Comparison of ENCODE assay signal across 25 mouse cellular contexts in the genomic region with DNA sequence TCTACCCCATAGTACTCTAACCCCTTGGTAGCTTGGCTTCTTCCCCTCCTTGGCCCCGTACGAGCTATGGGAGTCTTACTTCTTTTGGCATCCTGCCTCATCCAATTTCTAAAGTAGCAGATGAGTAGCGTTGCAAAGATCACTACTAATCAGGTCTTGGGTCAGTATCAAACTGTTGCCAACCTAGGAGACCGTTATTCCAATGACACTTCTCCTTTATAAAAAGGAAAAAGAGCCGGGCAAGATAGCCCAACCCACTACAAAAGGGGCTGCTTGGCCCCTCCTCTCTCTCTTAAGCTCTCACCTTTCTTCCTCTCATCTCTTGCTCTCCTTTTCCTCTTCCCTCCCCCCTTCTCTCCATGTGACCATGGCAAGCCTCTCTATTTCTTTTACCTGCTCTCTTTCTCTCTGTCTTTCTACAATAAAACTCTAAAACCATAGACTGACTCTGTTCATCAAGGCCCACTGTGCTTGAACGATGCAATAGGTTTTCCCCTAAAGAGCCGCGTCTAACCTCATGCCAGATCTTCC. TPM values are rescaled to one million over a fixed set of nuclear protein-coding genes. Genes with fewer than 3 reads are reported as not detected.
DNase-seq lines count a peak whose midpoint lies in the region; ATAC-seq and TF ChIP-seq lines count a peak whose summit lies in the region.
"Had no signal": no experiment of that assay in that cellular context is flagged by ENCODE, and none has a peak within 500 bp of the region (broad histone marks: within the 10 kb centered on the region; RNA-seq: fewer than 3 reads in every experiment).

No protein-coding gene starts in this region.

- 0 out of 2 replicates have a peak overlapping the region, but pooled peaks have one; percentile 25 for H3K27ac ChIP-seq in forebrain, embryonic 10.5 days
- no peak overlapping the region for H3K27ac ChIP-seq in forebrain, postnatal 0 days (ENCODE audit: low read depth, low read length)
- H3K27ac ChIP-seq in midbrain, embryonic 11.5 days (ENCODE audit: low read depth, low read length) = no peak overlapping the region
- no peak overlapping the region for H3K27ac ChIP-seq in midbrain, embryonic 10.5 days (replicated peaks)
- H3K27ac ChIP-seq in liver, embryonic 14.5 days = peak overlapping the region; percentile 49
- H3K27ac ChIP-seq in liver, postnatal 0 days (ENCODE audit: low read depth) = peak overlapping the region; percentile 0; the same call in 1 of the 2 replicates
- H3K27ac ChIP-seq: forebrain, embryonic 12.5 days; forebrain, embryonic 15.5 days; gastrocnemius, adult 2 months; heart, adult 2 months; hindbrain, embryonic 10.5 days; hindbrain, embryonic 13.5 days; intestine, embryonic 15.5 days had no signal

- H3K36me3 ChIP-seq in forebrain, embryonic 10.5 days (replicated peaks) = no peaks in the 10 kb centered on the region
- no peaks in the 10 kb centered on the region for H3K36me3 ChIP-seq in forebrain, postnatal 0 days (ENCODE audit: insufficient read depth)
- no peaks in the 10 kb centered on the region for H3K36me3 ChIP-seq in midbrain, embryonic 11.5 days (ENCODE audit: control insufficient read depth, insufficient read depth, low read length)
- no peaks in the 10 kb centered on the region for H3K36me3 ChIP-seq in midbrain, embryonic 10.5 days
- no peaks in the 10 kb centered on the region for H3K36me3 ChIP-seq in liver, embryonic 14.5 days (replicated peaks; ENCODE audit: control insufficient read depth, insufficient read depth, low read depth)
- no peaks in the 10 kb centered on the region for H3K36me3 ChIP-seq in liver, postnatal 0 days (replicated peaks; ENCODE audit: insufficient read depth, low read length)
- H3K36me3 ChIP-seq: forebrain, embryonic 12.5 days; forebrain, embryonic 15.5 days; hindbrain, embryonic 10.5 days; hindbrain, embryonic 13.5 days; intestine, embryonic 15.5 days had no signal

- no peaks in the 10 kb centered on the region for H3K27me3 ChIP-seq in forebrain, embryonic 10.5 days (ENCODE audit: poor library complexity, severe bottlenecking)
- no peaks in the 10 kb centered on the region for H3K27me3 ChIP-seq in forebrain, postnatal 0 days (ENCODE audit: insufficient read depth, low read length)
- no peaks in the 10 kb centered on the region for H3K27me3 ChIP-seq in midbrain, embryonic 11.5 days (ENCODE audit: control insufficient read depth, insufficient read depth, low read length)
- H3K27me3 ChIP-seq in midbrain, embryonic 10.5 days (ENCODE audit: low read depth, poor library complexity, severe bottlenecking) = no peaks in the 10 kb centered on the region
- no peaks in the 10 kb centered on the region for H3K27me3 ChIP-seq in liver, embryonic 14.5 days (ENCODE audit: control insufficient read depth, insufficient read depth, low read length)
- H3K27me3 ChIP-seq in liver, postnatal 0 days (ENCODE audit: insufficient read depth, low read length) = no peaks in the 10 kb centered on the region
- H3K27me3 ChIP-seq: forebrain, embryonic 12.5 days; forebrain, embryonic 15.5 days; hindbrain, embryonic 13.5 days; intestine, embryonic 15.5 days had no signal

- H3K9ac ChIP-seq in forebrain, postnatal 0 days = no peak overlapping the region
- no peak overlapping the region for H3K9ac ChIP-seq in midbrain, embryonic 11.5 days (ENCODE audit: low read length)
- H3K9ac ChIP-seq in liver, embryonic 14.5 days (replicated peaks) = 0 out of 2 replicates have a peak overlapping the region, but pooled peaks have one; percentile 13
- H3K9ac ChIP-seq in liver, postnatal 0 days (replicated peaks) = no peak overlapping the region
- H3K9ac ChIP-seq: forebrain, embryonic 12.5 days; forebrain, embryonic 15.5 days; hindbrain, embryonic 13.5 days; intestine, embryonic 15.5 days had no signal

- TF ChIP-seq CTCF in forebrain, postnatal 0 days (IDR thresholded peaks at IDR 0.05; ENCODE audit: low read depth) = no peak
- TF ChIP-seq CTCF in liver, embryonic 14.5 days (IDR thresholded peaks at IDR 0.05; ENCODE audit: low read depth) = no peak
- TF ChIP-seq CTCF in liver, postnatal 0 days (IDR thresholded peaks at IDR 0.05; ENCODE audit: low read depth) = no peak

- 82% methylated on average over 8 of the region's 8 CpGs for WGBS in forebrain, embryonic 10.5 days
- 74% methylated on average over 8 of the region's 8 CpGs for WGBS in forebrain, postnatal 0 days
- WGBS in midbrain, embryonic 11.5 days = 81% methylated on average over 8 of the region's 8 CpGs
- WGBS in midbrain, embryonic 10.5 days = 89% methylated on average over 8 of the region's 8 CpGs
- WGBS in liver, embryonic 14.5 days (ENCODE audit: insufficient replicate concordance) = 58% methylated on average over 8 of the region's 8 CpGs
- 67% methylated on average over 8 of the region's 8 CpGs for WGBS in liver, postnatal 0 days (ENCODE audit: insufficient replicate concordance)

- peaks cover 12% of the 10 kb centered on the region for H3K9me3 ChIP-seq in forebrain, embryonic 10.5 days
- H3K9me3 ChIP-seq in forebrain, postnatal 0 days (ENCODE audit: low read length) = no peaks in the 10 kb centered on the region
- no peaks in the 10 kb centered on the region for H3K9me3 ChIP-seq in midbrain, embryonic 11.5 days (ENCODE audit: control insufficient read depth, low read length)
- peaks cover 10% of the 10 kb centered on the region; the same call in 1 of the 2 replicates for H3K9me3 ChIP-seq in midbrain, embryonic 10.5 days (replicated peaks)
- H3K9me3 ChIP-seq in liver, embryonic 14.5 days (ENCODE audit: control insufficient read depth, low read length) = peaks cover 5% of the 10 kb centered on the region; the same call in 1 of the 2 replicates
- peaks cover 5% of the 10 kb centered on the region; the same call in 1 of the 2 replicates for H3K9me3 ChIP-seq in liver, postnatal 0 days (ENCODE audit: low read length)
- H3K9me3 ChIP-seq: forebrain, embryonic 15.5 days; hindbrain, embryonic 13.5 days; intestine, embryonic 15.5 days had no signal

- TF ChIP-seq EP300 in liver, embryonic 14.5 days (IDR thresholded peaks at IDR 0.05; ENCODE audit: low read depth) = no peak
- TF ChIP-seq EP300 in liver, postnatal 0 days (IDR thresholded peaks at IDR 0.05; ENCODE audit: low read depth) = no peak

- DNase-seq in forebrain, embryonic 10.5 days (ENCODE audit: extremely low spot score, low spot score) = no peak
- DNase-seq in forebrain, postnatal 0 days = no peak
- peak; percentile 10 for DNase-seq in midbrain, embryonic 11.5 days (ENCODE audit: low spot score, missing footprints)
- no peak for DNase-seq in midbrain, embryonic 10.5 days (ENCODE audit: low spot score)
- no peak for DNase-seq in liver, embryonic 14.5 days (ENCODE audit: low read depth in 3 of 3, low spot score in 3 of 3)
- DNase-seq in liver, postnatal 0 days = no peak
- no peak for DNase-seq in embryo, embryonic 10 days (ENCODE audit: low spot score)
- no peak for DNase-seq in heart, adult 8-10 months (ENCODE audit: low spot score)
- DNase-seq: adrenal gland, adult 2 months; adrenal gland, postnatal 14 days; cerebellum, adult 11 months; cerebellum, adult 2 months; cerebellum, adult 9-11 months; cerebellum, postnatal 25 days; gastrocnemius, adult 2 months; gastrocnemius, postnatal 14 days; heart, adult 2 months; heart, postnatal 36 days had no signal

- peaks cover 4% of the 10 kb centered on the region; the same call in 1 of the 2 replicates for H3K4me1 ChIP-seq in forebrain, embryonic 10.5 days
- H3K4me1 ChIP-seq in forebrain, postnatal 0 days (ENCODE audit: insufficient read depth) = no peaks in the 10 kb centered on the region
- H3K4me1 ChIP-seq in midbrain, embryonic 11.5 days (ENCODE audit: control insufficient read depth, insufficient read depth, low read length) = no peaks in the 10 kb centered on the region
- peaks cover 3% of the 10 kb centered on the region; the same call in 1 of the 2 replicates for H3K4me1 ChIP-seq in midbrain, embryonic 10.5 days
- peaks cover 23 to 30% of the 10 kb centered on the region in 2 experiments for H3K4me1 ChIP-seq in liver, embryonic 14.5 days (replicated peaks; ENCODE audit: control insufficient read depth in 2 of 2, insufficient read depth in 2 of 2, low read length in 1 of 2)
- peaks cover 13% of the 10 kb centered on the region for H3K4me1 ChIP-seq in liver, postnatal 0 days (ENCODE audit: insufficient read depth)
- H3K4me1 ChIP-seq: forebrain, embryonic 12.5 days; forebrain, embryonic 15.5 days; hindbrain, embryonic 13.5 days; intestine, embryonic 15.5 days had no signal

- H3K4me2 ChIP-seq in forebrain, postnatal 0 days (ENCODE audit: low read depth) = no peak overlapping the region
- H3K4me2 ChIP-seq in midbrain, embryonic 11.5 days = no peak overlapping the region
- peak overlapping the region; percentile 51 for H3K4me2 ChIP-seq in liver, embryonic 14.5 days (ENCODE audit: low read depth)
- no peak overlapping the region for H3K4me2 ChIP-seq in liver, postnatal 0 days (ENCODE audit: low read depth, low read length)
- H3K4me2 ChIP-seq: forebrain, embryonic 12.5 days; forebrain, embryonic 15.5 days; hindbrain, embryonic 13.5 days; intestine, embryonic 15.5 days had no signal

- H3K4me3 ChIP-seq in forebrain, embryonic 10.5 days = no peak overlapping the region
- no peak overlapping the region for H3K4me3 ChIP-seq in forebrain, postnatal 0 days (ENCODE audit: low read depth, low read length)
- H3K4me3 ChIP-seq in midbrain, embryonic 11.5 days (ENCODE audit: low read depth, low read length) = no peak overlapping the region
- H3K4me3 ChIP-seq in midbrain, embryonic 10.5 days = no peak overlapping the region
- no peak overlapping the region for H3K4me3 ChIP-seq in liver, embryonic 14.5 days (ENCODE audit: insufficient read depth in 1 of 2, low read depth in 2 of 2, low read length in 2 of 2)
- no peak overlapping the region for H3K4me3 ChIP-seq in liver, postnatal 0 days (ENCODE audit: low read depth, low read length)
- H3K4me3 ChIP-seq: forebrain, embryonic 12.5 days; forebrain, embryonic 15.5 days; gastrocnemius, adult 2 months; heart, adult 2 months; hindbrain, embryonic 10.5 days; hindbrain, embryonic 13.5 days; intestine, embryonic 15.5 days had no signal

- no peak for ATAC-seq in forebrain, postnatal 0 days
- no peak for ATAC-seq in midbrain, embryonic 11.5 days (ENCODE audit: low FRiP score)
- ATAC-seq in liver, embryonic 14.5 days (ENCODE audit: insufficient read depth) = peak; percentile 26; the same call in 1 of the 2 replicates
- ATAC-seq in liver, postnatal 0 days = no peak
- ATAC-seq: forebrain, embryonic 15.5 days; hindbrain, embryonic 16.5 days; intestine, embryonic 15.5 days; Patski had no signal

RNA-seq across cellular contexts. Expression of a gene that starts 6.3 kb away (rescaled TPM):
- 49.7 and 50.9 TPM in 2 replicates for polyA plus RNA-seq in forebrain, embryonic 10.5 days (2016; fragmentation: Nextera tagmentation; extraction: Ambion mirVana)
- total RNA-seq in forebrain, postnatal 0 days (2014; rRNA removed) = 3.9 and 6.0 TPM in 2 replicates
- polyA plus RNA-seq in forebrain, postnatal 0 days (2015; fragmentation: Nextera tagmentation; extraction: Ambion mirVana) = 3.1 and 3.2 TPM in 2 replicates
- 36.6 and 38.8 TPM in 2 replicates for polyA plus RNA-seq in midbrain, embryonic 11.5 days (2014; fragmentation: Nextera tagmentation; extraction: Ambion mirVana)
- polyA plus RNA-seq in midbrain, embryonic 10.5 days (2016; fragmentation: Nextera tagmentation; extraction: Ambion mirVana) = 38.1 and 39.5 TPM in 2 replicates
- polyA plus RNA-seq in liver, embryonic 14.5 days (2012; rRNA removed) = 16.8 and 21.8 TPM in 2 replicates
- 29.5 and 30.0 TPM in 2 replicates for polyA plus RNA-seq in liver, embryonic 14.5 days (2014; fragmentation: Nextera tagmentation; extraction: Ambion mirVana)
- 10.5 and 12.9 TPM in 2 replicates for polyA plus RNA-seq in liver, postnatal 0 days (2015; fragmentation: Nextera tagmentation; extraction: Ambion mirVana)
- total RNA-seq in heart, adult 8-10 months (2022) = 1 to 10 TPM; 1.6 to 2.6 (median 2.0) TPM

RNA-seq across cellular contexts. Expression of a gene that starts 21.6 kb away (rescaled TPM):
- 10.9 and 11.8 TPM in 2 replicates for polyA plus RNA-seq in forebrain, embryonic 10.5 days (2016; fragmentation: Nextera tagmentation; extraction: Ambion mirVana)
- 40.2 and 43.4 TPM in 2 replicates for total RNA-seq in forebrain, postnatal 0 days (2014; rRNA removed)
- 48.2 and 52.3 TPM in 2 replicates for polyA plus RNA-seq in forebrain, postnatal 0 days (2015; fragmentation: Nextera tagmentation; extraction: Ambion mirVana)
- polyA plus RNA-seq in midbrain, embryonic 11.5 days (2014; fragmentation: Nextera tagmentation; extraction: Ambion mirVana) = 9.7 and 10.1 TPM in 2 replicates
- 10.3 and 11.9 TPM in 2 replicates for polyA plus RNA-seq in midbrain, embryonic 10.5 days (2016; fragmentation: Nextera tagmentation; extraction: Ambion mirVana)
- 3.0 and 3.4 TPM in 2 replicates for polyA plus RNA-seq in liver, embryonic 14.5 days (2012; rRNA removed)
- 9.9 and 10.2 TPM in 2 replicates for polyA plus RNA-seq in liver, embryonic 14.5 days (2014; fragmentation: Nextera tagmentation; extraction: Ambion mirVana)
- 7.8 and 8.1 TPM in 2 replicates for polyA plus RNA-seq in liver, postnatal 0 days (2015; fragmentation: Nextera tagmentation; extraction: Ambion mirVana)
- 1 to 10 TPM; 1.9 to 4.5 (median 3.4) TPM for total RNA-seq in heart, adult 8-10 months (2022)

RNA-seq across cellular contexts. Expression of a gene that starts 39.8 kb away (rescaled TPM):
- polyA plus RNA-seq in forebrain, embryonic 10.5 days (2016; fragmentation: Nextera tagmentation; extraction: Ambion mirVana) = 5.4 and 5.5 TPM in 2 replicates
- total RNA-seq in forebrain, postnatal 0 days (2014; rRNA removed) = 14.4 and 22.4 TPM in 2 replicates
- 14.8 and 15.5 TPM in 2 replicates for polyA plus RNA-seq in forebrain, postnatal 0 days (2015; fragmentation: Nextera tagmentation; extraction: Ambion mirVana)
- polyA plus RNA-seq in midbrain, embryonic 11.5 days (2014; fragmentation: Nextera tagmentation; extraction: Ambion mirVana) = 6.6 and 7.2 TPM in 2 replicates
- 5.4 and 6.5 TPM in 2 replicates for polyA plus RNA-seq in midbrain, embryonic 10.5 days (2016; fragmentation: Nextera tagmentation; extraction: Ambion mirVana)
- 5.2 and 5.4 TPM in 2 replicates for polyA plus RNA-seq in liver, embryonic 14.5 days (2012; rRNA removed)
- polyA plus RNA-seq in liver, embryonic 14.5 days (2014; fragmentation: Nextera tagmentation; extraction: Ambion mirVana) = 2.9 and 3.4 TPM in 2 replicates
- polyA plus RNA-seq in liver, postnatal 0 days (2015; fragmentation: Nextera tagmentation; extraction: Ambion mirVana) = 3.3 and 3.7 TPM in 2 replicates
- 1 to 10 TPM; 2.2 to 4.6 (median 2.5) TPM for total RNA-seq in heart, adult 8-10 months (2022)

Comparison
In these comparisons a context has a peak if more than half of its experiments do, and no peak if none do; other contexts are left out.
1. H3K27ac ChIP-seq: peak in forebrain, embryonic 10.5 days (single experiment), liver, embryonic 14.5 days (single experiment) and liver, postnatal 0 days (single experiment); none in forebrain, postnatal 0 days (single experiment), midbrain, embryonic 11.5 days (single experiment) and midbrain, embryonic 10.5 days (single experiment).